17 mouse cellular contexts compared by ENCODE assay signal in the genomic region with DNA sequence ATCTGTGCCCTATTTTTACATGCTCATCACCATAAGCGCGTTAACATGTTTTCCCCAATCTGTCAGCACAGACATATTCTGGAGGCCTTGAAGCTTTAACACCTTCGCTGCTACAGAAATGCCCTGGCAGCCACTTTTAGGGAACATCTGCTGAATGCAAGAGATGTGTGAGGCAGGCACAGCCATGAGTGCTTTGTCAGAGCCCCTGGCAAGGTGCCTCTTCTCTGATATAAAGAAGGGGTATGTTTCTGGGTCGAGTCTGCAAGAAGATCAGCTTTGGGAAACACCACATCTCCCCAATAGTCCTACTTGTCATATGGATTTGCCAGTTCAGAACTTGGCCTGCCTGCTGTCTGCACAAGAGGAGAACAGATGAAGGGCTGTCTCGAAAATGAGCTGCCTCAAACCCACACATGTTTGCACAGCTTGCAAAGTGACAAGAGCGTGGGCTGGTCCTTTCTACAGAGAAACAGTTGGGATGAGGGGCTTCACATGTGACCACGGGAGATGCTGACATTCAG.
DNase-seq lines count a peak whose midpoint lies in the region; ATAC-seq and TF ChIP-seq lines count a peak whose summit lies in the region.
"Had no signal": no experiment of that assay in that cellular context is flagged by ENCODE, and none has a peak within 500 bp of the region (broad histone marks: within the 10 kb centered on the region; RNA-seq: fewer than 3 reads in every experiment).

No protein-coding gene starts in this region.

- peak; percentile 50 for DNase-seq in midbrain, postnatal 0 days (ENCODE audit: low spot score)
- DNase-seq in midbrain, embryonic 10.5 days (ENCODE audit: low spot score), result no peak
- DNase-seq in layer of hippocampus, adult 18-20 months (ENCODE audit: low spot score in 2 of 2), result peak; percentile 77 to 91
- DNase-seq in left cerebral cortex, adult 9 months (ENCODE audit: low spot score in 2 of 2), result peak; percentile 83 to 87
- peak; percentile 96 for DNase-seq in telencephalon, adult 2 months (ENCODE audit: low read depth, low spot score)
- DNase-seq in ovary, postnatal 10 days (ENCODE audit: low spot score), result no peak
- DNase-seq in thymus, postnatal 0 days (ENCODE audit: low spot score), result no peak
- no peak for DNase-seq in spleen, postnatal 4 days (ENCODE audit: low spot score in 2 of 2)
- DNase-seq: adrenal gland, postnatal 10 days; cerebellum, adult 11-12 months; heart, postnatal 10 days; thymus, postnatal 14 days had no signal

- no peak overlapping the region for H3K4me3 ChIP-seq in midbrain, postnatal 0 days (ENCODE audit: low read depth, low read length)
- no peak overlapping the region for H3K4me3 ChIP-seq in midbrain, embryonic 10.5 days
- H3K4me3 ChIP-seq: embryonic facial prominence, embryonic 15.5 days; limb, embryonic 13.5 days; midbrain, embryonic 12.5 days had no signal

- H3K4me2 ChIP-seq in midbrain, postnatal 0 days (ENCODE audit: low read depth, low read length, poor library complexity, severe bottlenecking), result no peak overlapping the region
- H3K4me2 ChIP-seq: embryonic facial prominence, embryonic 15.5 days; limb, embryonic 13.5 days; midbrain, embryonic 12.5 days had no signal

- ATAC-seq in midbrain, postnatal 0 days (ENCODE audit: low FRiP score), result no peak
- ATAC-seq: CD4-positive, CD25-positive, alpha-beta regulatory T cell, adult 4 months; intestine, postnatal 0 days had no signal

- no peak for TF ChIP-seq CTCF in midbrain, postnatal 0 days (IDR thresholded peaks at IDR 0.05)

- no peaks in the 10 kb centered on the region for H3K36me3 ChIP-seq in midbrain, postnatal 0 days (ENCODE audit: insufficient read depth, low read length)
- no peaks in the 10 kb centered on the region for H3K36me3 ChIP-seq in midbrain, embryonic 10.5 days
- H3K36me3 ChIP-seq: embryonic facial prominence, embryonic 15.5 days; limb, embryonic 13.5 days; midbrain, embryonic 12.5 days had no signal

- H3K4me1 ChIP-seq in midbrain, postnatal 0 days (ENCODE audit: insufficient read depth, low read length), result no peaks in the 10 kb centered on the region
- H3K4me1 ChIP-seq in midbrain, embryonic 10.5 days, result no peaks in the 10 kb centered on the region
- H3K4me1 ChIP-seq: embryonic facial prominence, embryonic 15.5 days; limb, embryonic 13.5 days; midbrain, embryonic 12.5 days had no signal

- 68% methylated on average over 7 of the region's 7 CpGs for WGBS in midbrain, postnatal 0 days
- 88% methylated on average over 7 of the region's 7 CpGs for WGBS in midbrain, embryonic 10.5 days

- no peak overlapping the region for H3K9ac ChIP-seq in midbrain, postnatal 0 days (replicated peaks; ENCODE audit: low read length, poor library complexity, severe bottlenecking)
- H3K9ac ChIP-seq: embryonic facial prominence, embryonic 15.5 days; limb, embryonic 13.5 days; midbrain, embryonic 12.5 days had no signal

- no peaks in the 10 kb centered on the region for H3K27me3 ChIP-seq in midbrain, postnatal 0 days (ENCODE audit: insufficient read depth, low read length)
- H3K27me3 ChIP-seq in midbrain, embryonic 10.5 days (ENCODE audit: low read depth, poor library complexity, severe bottlenecking), result no peaks in the 10 kb centered on the region
- H3K27me3 ChIP-seq: embryonic facial prominence, embryonic 15.5 days; limb, embryonic 13.5 days; midbrain, embryonic 12.5 days had no signal

- H3K9me3 ChIP-seq in midbrain, postnatal 0 days (ENCODE audit: low read length), result no peaks in the 10 kb centered on the region
- H3K9me3 ChIP-seq in midbrain, embryonic 10.5 days (replicated peaks), result no peaks in the 10 kb centered on the region
- H3K9me3 ChIP-seq: embryonic facial prominence, embryonic 15.5 days; limb, embryonic 13.5 days; midbrain, embryonic 12.5 days had no signal

- no peak overlapping the region for H3K27ac ChIP-seq in midbrain, postnatal 0 days (ENCODE audit: low read depth, low read length)
- no peak overlapping the region for H3K27ac ChIP-seq in midbrain, embryonic 10.5 days (replicated peaks)
- H3K27ac ChIP-seq: embryonic facial prominence, embryonic 15.5 days; limb, embryonic 13.5 days; midbrain, embryonic 12.5 days had no signal

Comparison
In these comparisons a context has a peak if more than half of its experiments do, and no peak if none do; other contexts are left out.
1. DNase-seq: peak in midbrain, postnatal 0 days (single experiment), layer of hippocampus, adult 18-20 months (2 of 2), left cerebral cortex, adult 9 months (2 of 2) and telencephalon, adult 2 months (single experiment); none in midbrain, embryonic 10.5 days (single experiment), ovary, postnatal 10 days (single experiment), thymus, postnatal 0 days (single experiment) and spleen, postnatal 4 days (0 of 2).